Mouse (Mus musculus): ENCODE data around the gene Col25a1.

GRCm38 (mm10) chr3:130356575-130357173, 225.4 kb downstream of the Col25a1 start:
- TF ChIP-seq CTCF (IDR thresholded peaks at IDR 0.05; ENCODE audit: borderline replicate concordance, extremely low read depth, insufficient read depth, insufficient read length) (no peak), POLR2A (IDR thresholded peaks at IDR 0.05; ENCODE audit: borderline replicate concordance, extremely low read depth, insufficient read depth, insufficient read length, poor library complexity, severe bottlenecking) (no peak)
